Mouse (Mus musculus): ENCODE data around the gene Kirrel3.

Kirrel3 gene

DNA sequence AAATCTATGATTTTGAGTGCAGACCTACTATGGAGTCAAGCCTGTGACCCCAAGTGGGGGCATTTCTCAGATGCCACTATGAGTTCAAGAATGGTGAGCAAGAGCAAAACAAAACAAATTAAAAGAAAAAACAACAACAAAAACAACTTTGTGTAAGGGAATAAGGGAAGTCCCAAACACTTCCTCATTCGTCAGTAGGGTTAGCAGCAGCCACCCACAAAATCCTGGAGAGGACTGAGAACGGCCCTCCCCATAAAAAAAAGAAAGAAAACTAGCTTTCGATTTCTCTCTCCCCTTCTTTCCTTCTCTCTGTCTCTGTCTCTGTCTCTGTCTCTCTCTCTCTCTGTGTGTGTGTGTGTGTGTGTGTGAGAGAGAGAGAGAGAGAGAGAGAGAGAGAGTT lies 570.9 kb downstream of the Kirrel3 start:
- DNase-seq (ENCODE audit: low spot score in 2 of 2): no peak

GRCm38 (mm10) chr9:35057631-35058030 lies 571.9 kb downstream of the Kirrel3 start:
- DNase-seq (ENCODE audit: low spot score in 2 of 2): no peak

DNA sequence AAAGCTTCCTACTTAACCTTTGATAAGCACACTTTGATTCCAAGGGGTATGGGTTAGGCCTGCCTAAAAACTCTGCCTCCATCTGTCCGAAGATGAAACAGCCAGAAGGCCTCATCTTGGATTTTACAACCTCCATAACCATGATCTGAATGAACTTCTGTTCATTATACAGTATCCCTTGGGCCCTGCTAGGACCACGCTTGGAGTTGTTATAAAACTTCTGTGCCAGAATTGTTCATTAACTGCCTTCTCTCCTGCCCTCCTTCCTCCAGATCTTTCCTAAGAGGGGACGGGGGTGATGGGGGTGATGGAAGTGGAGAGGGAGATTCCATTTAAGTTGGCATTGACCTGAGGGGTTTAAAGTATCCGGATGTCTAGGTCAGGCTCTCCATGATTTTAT lies 572.5 kb downstream of the Kirrel3 start:
- no peak for DNase-seq (ENCODE audit: low spot score in 2 of 2)

DNA sequence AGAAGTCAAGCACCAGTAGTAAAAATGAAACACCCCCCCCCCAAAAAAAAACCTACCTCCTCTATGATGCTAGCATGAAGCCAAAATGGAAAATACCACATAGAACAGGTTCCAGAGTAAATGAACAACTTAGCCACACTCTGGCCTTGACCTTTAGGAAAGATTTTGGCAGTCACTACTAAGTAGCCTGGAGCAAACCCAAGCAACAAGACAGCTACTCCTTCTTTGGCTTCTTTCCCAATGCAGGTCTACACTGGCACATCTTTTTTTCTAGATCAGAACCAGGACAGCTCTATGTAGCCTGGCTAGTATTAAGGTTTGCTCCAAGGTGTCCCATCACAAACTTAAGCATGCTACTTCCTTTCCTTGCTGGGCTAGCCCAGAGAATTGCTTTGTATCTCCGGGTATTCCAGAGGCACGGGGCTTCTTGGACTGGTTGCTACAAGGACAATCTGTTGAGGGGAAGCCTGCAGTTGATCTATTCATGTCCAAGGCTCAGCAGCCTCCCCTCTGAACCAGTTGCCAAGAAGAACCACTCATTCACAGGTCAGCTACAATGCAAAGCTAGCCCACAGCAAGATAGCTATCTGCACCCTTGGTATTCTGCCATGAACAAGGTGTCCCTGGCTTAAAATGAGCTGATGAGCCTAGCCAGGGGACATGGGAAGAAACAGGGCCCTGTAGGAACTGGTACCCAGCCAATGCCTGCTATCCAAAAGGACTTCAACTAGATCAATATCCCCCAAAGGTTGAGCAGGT lies 573.1 kb downstream of the Kirrel3 start:
- no peak for DNase-seq (ENCODE audit: low spot score in 2 of 2)

DNA sequence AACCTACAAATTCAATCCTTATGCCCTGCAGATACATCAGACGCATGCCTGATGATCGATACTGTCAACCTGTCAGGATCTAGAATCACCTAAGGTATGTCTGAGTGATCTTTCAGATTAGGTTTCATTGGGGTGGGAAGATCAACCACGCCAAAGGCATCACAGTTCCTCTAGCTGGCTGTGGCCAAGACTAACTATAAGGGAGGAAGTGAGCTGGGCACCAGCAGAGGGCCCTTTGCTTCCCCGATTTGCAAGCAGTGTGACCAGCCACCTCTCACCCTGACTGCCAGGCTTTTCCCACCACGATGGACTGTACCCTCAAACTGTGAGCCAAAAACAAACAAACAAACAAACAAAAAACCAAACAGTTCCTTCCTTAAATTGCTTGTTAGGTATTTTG lies 574.2 kb downstream of the Kirrel3 start:
- no peak for DNase-seq (ENCODE audit: low spot score in 2 of 2)

DNA sequence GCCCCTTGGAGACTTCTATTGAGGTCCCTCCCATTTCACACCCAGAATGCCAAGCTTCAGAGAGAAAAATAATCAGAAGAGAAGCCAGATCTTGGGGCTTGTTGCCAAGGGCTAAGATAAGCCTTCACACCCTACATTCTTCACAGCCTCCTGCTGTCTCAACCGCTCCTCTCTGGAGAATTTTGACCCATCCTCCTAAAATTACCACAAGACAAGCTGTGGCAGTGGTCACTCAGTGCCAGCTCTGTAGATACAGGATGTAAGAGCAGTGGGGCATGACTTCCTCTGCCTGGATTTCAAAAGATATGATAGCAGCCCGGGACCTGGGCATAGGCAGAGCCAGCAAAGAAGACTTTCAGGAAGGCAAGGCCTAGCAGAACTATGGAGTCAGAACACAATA lies 575.8 kb downstream of the Kirrel3 start:
- no peak for DNase-seq (ENCODE audit: low spot score in 2 of 2)

All from frontal cortex, postnatal 14 days (tissue).